Mouse (Mus musculus): ENCODE results near the gene Tbx4.
A peak's percentile ranks its signal among the peaks of the same experiment; 100 is the strongest.

The Tbx4 gene

GRCm38 (mm10) chr11:85850758-85851157 lies 35.5 kb upstream of the Tbx4 start:
- no peak for DNase-seq (ENCODE audit: low read depth, low spot score)

GRCm38 (mm10) chr11:85857997-85858698 lies 28.1 kb upstream of the Tbx4 start:
- no peak for DNase-seq (ENCODE audit: low read depth, low spot score)

- DNase-seq (ENCODE audit: low read depth, low spot score), result no peak
Observed at GRCm38 (mm10) chr11:85864363-85864762, 21.9 kb upstream of the Tbx4 start.

- peak; percentile 61 for DNase-seq (ENCODE audit: low read depth, low spot score)
Observed at GRCm38 (mm10) chr11:85876059-85876788, 10.0 kb upstream of the Tbx4 start.

GRCm38 (mm10) chr11:85884498-85884897 lies 1.7 kb upstream of the Tbx4 start:
- no peak for DNase-seq (ENCODE audit: low read depth, low spot score)

GRCm38 (mm10) chr11:85886429-85886785 lies 185 bp downstream of the Tbx4 start:
- no peak for DNase-seq (ENCODE audit: low read depth, low spot score)

GRCm38 (mm10) chr11:85887273-85887672 lies 1.1 kb downstream of the Tbx4 start:
- no peak for DNase-seq (ENCODE audit: low read depth, low spot score)

GRCm38 (mm10) chr11:85887801-85888450 lies 1.7 kb downstream of the Tbx4 start:
- DNase-seq (ENCODE audit: low read depth, low spot score), result no peak

- DNase-seq (ENCODE audit: low read depth, low spot score), result no peak
Observed at GRCm38 (mm10) chr11:85888451-85888961, 2.3 kb downstream of the Tbx4 start.

GRCm38 (mm10) chr11:85889056-85889729 lies 3.0 kb downstream of the Tbx4 start:
- DNase-seq (ENCODE audit: low read depth, low spot score), result no peak

- DNase-seq (ENCODE audit: low read depth, low spot score), result no peak
Observed at GRCm38 (mm10) chr11:85889730-85890562, 3.7 kb downstream of the Tbx4 start.

- no peak for DNase-seq (ENCODE audit: low read depth, low spot score)
Observed at GRCm38 (mm10) chr11:85890563-85890845, 4.3 kb downstream of the Tbx4 start.

- no peak for DNase-seq (ENCODE audit: low read depth, low spot score)
Observed at GRCm38 (mm10) chr11:85891010-85891691, 4.9 kb downstream of the Tbx4 start.

- no peak for DNase-seq (ENCODE audit: low read depth, low spot score)
Observed at GRCm38 (mm10) chr11:85891692-85892040, 5.4 kb downstream of the Tbx4 start.

GRCm38 (mm10) chr11:85892771-85893170 lies 6.5 kb downstream of the Tbx4 start:
- no peak for DNase-seq (ENCODE audit: low read depth, low spot score)

- no peak for DNase-seq (ENCODE audit: low read depth, low spot score)
Observed at GRCm38 (mm10) chr11:85893400-85894135, 7.3 kb downstream of the Tbx4 start.

- DNase-seq (ENCODE audit: low read depth, low spot score), result no peak
Observed at GRCm38 (mm10) chr11:85894136-85894530, 7.9 kb downstream of the Tbx4 start.

GRCm38 (mm10) chr11:85894731-85895545 lies 8.7 kb downstream of the Tbx4 start:
- no peak for DNase-seq (ENCODE audit: low read depth, low spot score)

- no peak for DNase-seq (ENCODE audit: low read depth, low spot score)
Observed at GRCm38 (mm10) chr11:85896335-85896985, 10.2 kb downstream of the Tbx4 start.
